Mouse (Mus musculus) ES-E14 (cell line): ENCODE measurements around the gene Sec16b.

Source experiments
- CHD2 ChIP-seq: IDR thresholded peaks from 2 replicates; pipeline ENCODE4 v1.6.1; 2014; ENCODE audit warnings: mild to moderate bottlenecking, low read depth, low read length, inconsistent platforms
- MAFK ChIP-seq: IDR thresholded peaks from 2 replicates; pipeline ENCODE4 v1.6.1; 2014; ENCODE audit warnings: mild to moderate bottlenecking, low read depth, low read length, inconsistent platforms; ENCODE audit not compliant: insufficient read depth
- ZC3H11A ChIP-seq: IDR thresholded peaks from 2 replicates; pipeline ENCODE4 v1.6.1; 2012; ENCODE audit warnings: low read depth, mild to moderate bottlenecking, inconsistent platforms, low read length, borderline replicate concordance
- ZNF384 ChIP-seq: IDR thresholded peaks from 2 replicates; pipeline ENCODE4 v1.6.1; 2012; ENCODE audit warnings: low read depth, low read length, inconsistent platforms

DNA sequence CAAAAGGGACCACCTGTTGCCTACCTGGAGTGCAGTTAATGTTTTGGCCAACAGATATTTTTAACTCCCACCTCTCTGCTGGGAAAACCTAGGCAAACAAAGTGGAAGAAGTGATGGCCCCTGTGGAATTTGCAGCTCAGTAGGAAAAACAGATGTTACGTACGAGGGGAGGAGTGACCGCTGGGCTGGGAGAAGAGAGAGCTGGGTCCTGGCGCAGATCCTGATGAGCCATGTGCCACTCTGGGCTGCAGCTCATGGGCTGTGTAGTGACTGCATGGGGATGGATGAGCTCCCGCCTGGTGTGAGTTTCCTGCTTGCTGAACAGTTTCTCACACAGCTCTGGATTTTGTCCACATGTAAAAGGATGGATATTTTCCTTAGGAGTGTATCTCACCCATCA, 1.3 kb downstream of the Sec16b start:
- TF ChIP-seq CHD2: no peak
- no peak for TF ChIP-seq ZNF384
- TF ChIP-seq ZC3H11A: no peak
- no peak for TF ChIP-seq MAFK
